16 mouse cellular contexts compared by ENCODE assay signal in genomic region chr6:108642020-108642419, GRCm38 (mm10).
"Had no signal": no experiment of that assay in that cellular context is flagged by ENCODE, and none has a peak within 500 bp of the region (broad histone marks: within the 10 kb centered on the region; RNA-seq: fewer than 3 reads in every experiment).

No protein-coding gene starts in this region.

- H3K9ac ChIP-seq: kidney, embryonic 15.5 days; liver, embryonic 13.5 days; liver, postnatal 0 days; lung, embryonic 15.5 days; midbrain, embryonic 12.5 days had no signal

- H3K4me2 ChIP-seq: kidney, embryonic 15.5 days; liver, embryonic 13.5 days; lung, embryonic 15.5 days; midbrain, embryonic 12.5 days had no signal

- H3K36me3 ChIP-seq: kidney, embryonic 15.5 days; limb, embryonic 10.5 days; liver, embryonic 13.5 days; lung, embryonic 15.5 days; midbrain, embryonic 12.5 days had no signal

- ATAC-seq: liver, postnatal 0 days had no signal

- H3K27me3 ChIP-seq: kidney, embryonic 15.5 days; liver, embryonic 13.5 days; lung, embryonic 15.5 days; megakaryocyte, embryonic 14.5 days; midbrain, embryonic 12.5 days had no signal

- H3K9me3 ChIP-seq: kidney, embryonic 15.5 days; limb, embryonic 10.5 days; liver, embryonic 13.5 days; lung, embryonic 15.5 days; midbrain, embryonic 12.5 days had no signal

- H3K27ac ChIP-seq: kidney, embryonic 15.5 days; left cerebral cortex, adult 2 months; limb, embryonic 10.5 days; liver, embryonic 13.5 days; lung, embryonic 15.5 days; macrophage; midbrain, embryonic 12.5 days had no signal

- DNase-seq: kidney, postnatal 14 days; liver, embryonic 13.5 days; liver, postnatal 0 days; lung, postnatal 14 days; retina, postnatal 1 day; right cerebral cortex, postnatal 4 days; spleen, adult 18-20 months; thymus, adult 18-20 months; thymus, postnatal 14 days had no signal

- H3K4me3 ChIP-seq: kidney, embryonic 15.5 days; left cerebral cortex, adult 2 months; limb, embryonic 10.5 days; liver, embryonic 13.5 days; lung, embryonic 15.5 days; megakaryocyte, embryonic 14.5 days; midbrain, embryonic 12.5 days had no signal

- H3K4me1 ChIP-seq: limb, embryonic 10.5 days; liver, embryonic 13.5 days; lung, embryonic 15.5 days; megakaryocyte, embryonic 14.5 days; midbrain, embryonic 12.5 days had no signal
